Mouse (Mus musculus) embryonic facial prominence, embryonic 11.5 days (tissue): ENCODE data around the gene Mpp6. TPM values are rescaled to one million over a fixed set of nuclear protein-coding genes. Genes with fewer than 3 reads are reported as not detected.

Source experiments
- ATAC-seq: fragments of 200-750 bp; cut with Nextera tagmentation; replicated peaks from 2 replicates; pipeline ENCODE4 v1.8.0; 2017; ENCODE audit warnings: low read depth; ENCODE audit not compliant: insufficient number of reproducible peaks, low FRiP score, low TSS enrichment
- DNase-seq: peaks from one replicate; pipeline ENCODE4 v3.0.0-alpha.2; 2015; ENCODE audit warnings: low spot score
- H3K27ac ChIP-seq: fragments of 300-500 bp; sonication (generic); replicated peaks from 2 replicates; pipeline ENCODE4 v1.5.1; 2014; ENCODE audit warnings: mild to moderate bottlenecking, low read depth, low read length, control low read depth
- H3K27me3 ChIP-seq: fragments of 300-500 bp; sonication (generic); 2 replicates; pipeline ENCODE4 v1.6.1; 2014; ENCODE audit warnings: mild to moderate bottlenecking, low read length, moderate library complexity, mixed read lengths; ENCODE audit not compliant: control insufficient read depth, insufficient read depth
- H3K36me3 ChIP-seq: fragments of 300-500 bp; sonication (generic); replicated peaks from 2 replicates; pipeline ENCODE4 v1.6.1; 2014; ENCODE audit warnings: low read depth, mild to moderate bottlenecking, low read length, moderate library complexity, mixed read lengths; ENCODE audit not compliant: control insufficient read depth, insufficient read depth
- H3K4me1 ChIP-seq: fragments of 300-500 bp; sonication (generic); 2 replicates; pipeline ENCODE4 v1.6.1; 2014; ENCODE audit warnings: low read length, mixed read lengths; ENCODE audit not compliant: control insufficient read depth, insufficient read depth
- H3K4me2 ChIP-seq: fragments of 300-500 bp; sonication (generic); 2 replicates; pipeline ENCODE4 v1.6.1; 2014; ENCODE audit warnings: low read depth, mild to moderate bottlenecking, control low read depth, low read length, moderate library complexity
- H3K4me3 ChIP-seq: fragments of 300-500 bp; sonication (generic); 2 replicates; pipeline ENCODE4 v1.5.1; 2014; ENCODE audit warnings: low read depth, low read length, control low read depth
- H3K9ac ChIP-seq: fragments of 300-500 bp; sonication (generic); replicated peaks from 2 replicates; pipeline ENCODE4 v1.6.1; 2014; ENCODE audit warnings: mild to moderate bottlenecking, control low read depth, low read length
- H3K9me3 ChIP-seq: fragments of 300-500 bp; sonication (generic); replicated peaks from 2 replicates; pipeline ENCODE4 v1.6.1; 2016; ENCODE audit warnings: mild to moderate bottlenecking, low read length, inconsistent platforms, mixed read lengths; ENCODE audit not compliant: control insufficient read depth
- WGBS: fragments of 180-500 bp; shearing (Covaris S2); extraction: QIAGEN DNeasy Blood & Tissue Kit; methylation state at CpG from one replicate; pipeline ENCODE4 v1.1.7; 2014; 5-methylcytosine and 5-hydroxymethylcytosine counted together
- polyA plus RNA-seq: library from polyadenylated mRNA; unstranded; fragments of >200 nt; fragmentation: Nextera tagmentation; extraction: Ambion mirVana; gene quantifications from 2 replicates; pipeline ENCODE4 v1.2.1, GENCODE M21; 2014

Mpp6 gene
- polyA plus RNA-seq, 1 experiment from 2014 or later, result 74.5 TPM

DNA sequence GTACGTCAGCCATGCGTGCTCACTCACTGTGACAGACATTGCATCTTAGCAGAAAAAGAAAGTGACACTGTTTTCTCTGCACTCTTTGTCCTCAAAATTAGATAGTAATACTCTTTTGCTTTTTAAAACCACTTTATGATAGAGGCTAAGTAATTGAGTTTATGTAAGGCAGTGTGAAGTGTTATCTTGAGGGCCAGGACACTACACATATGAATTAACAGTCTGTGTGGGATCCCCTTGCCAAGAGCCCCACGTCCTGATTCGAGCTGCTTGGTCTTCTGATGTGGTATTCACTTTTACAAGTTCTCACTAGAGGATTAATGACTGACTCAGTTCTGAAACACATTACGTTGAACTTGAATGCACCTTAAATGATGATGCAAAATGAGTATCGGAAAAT is 49.8 kb downstream of the Mpp6 start:
- Histone ChIP-seq H3K27me3 (no peaks in the 10 kb centered on the region), H3K4me3 (no peak overlapping the region), H3K4me2 (no peak overlapping the region), H3K27ac (no peak overlapping the region), H3K9me3 (no peaks in the 10 kb centered on the region), H3K4me1 (no peaks in the 10 kb centered on the region), H3K9ac (no peak overlapping the region), H3K36me3 (no peaks in the 10 kb centered on the region)
- ATAC-seq (no peak), DNase-seq (no peak)
- 83% methylated on average over 6 of the region's 6 CpGs for WGBS

GRCm38 (mm10) chr6:50163013-50163412 is 53.0 kb downstream of the Mpp6 start:
- Histone ChIP-seq H3K4me2 (no peak overlapping the region), H3K36me3 (no peaks in the 10 kb centered on the region), H3K27me3 (no peaks in the 10 kb centered on the region), H3K4me1 (no peaks in the 10 kb centered on the region), H3K4me3 (no peak overlapping the region), H3K9me3 (no peaks in the 10 kb centered on the region), H3K27ac (no peak overlapping the region), H3K9ac (no peak overlapping the region)
- 86% methylated on average over 3 of the region's 3 CpGs for WGBS
- DNase-seq, result no peak
- no peak for ATAC-seq

DNA sequence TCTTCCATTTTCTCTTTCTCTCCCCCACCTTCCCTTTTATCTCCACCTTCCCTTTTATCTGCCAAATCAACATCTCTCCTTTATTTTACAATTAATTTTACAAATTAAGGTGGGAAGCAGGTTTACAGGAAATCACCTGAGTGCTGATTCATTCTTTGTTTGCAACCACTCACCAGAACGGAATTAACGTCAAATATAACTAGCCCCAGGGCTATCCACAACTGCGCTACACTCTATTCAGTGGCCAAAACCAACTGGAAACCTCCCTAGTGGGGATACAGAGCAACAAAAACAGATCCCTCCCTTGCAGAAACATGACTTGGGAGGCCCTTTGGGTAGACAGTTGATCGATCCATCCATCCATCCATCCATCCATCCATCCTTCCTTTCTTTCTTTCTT is 58.8 kb downstream of the Mpp6 start:
- Histone ChIP-seq H3K27me3 (no peaks in the 10 kb centered on the region), H3K4me2 (no peak overlapping the region), H3K27ac (no peak overlapping the region), H3K4me3 (no peak overlapping the region), H3K4me1 (no peaks in the 10 kb centered on the region), H3K36me3 (no peaks in the 10 kb centered on the region; the same call in 1 of the 2 replicates), H3K9ac (no peak overlapping the region), H3K9me3 (no peaks in the 10 kb centered on the region)
- 91% methylated on average over 4 of the region's 4 CpGs for WGBS
- no peak for ATAC-seq
- DNase-seq, result no peak

DNA sequence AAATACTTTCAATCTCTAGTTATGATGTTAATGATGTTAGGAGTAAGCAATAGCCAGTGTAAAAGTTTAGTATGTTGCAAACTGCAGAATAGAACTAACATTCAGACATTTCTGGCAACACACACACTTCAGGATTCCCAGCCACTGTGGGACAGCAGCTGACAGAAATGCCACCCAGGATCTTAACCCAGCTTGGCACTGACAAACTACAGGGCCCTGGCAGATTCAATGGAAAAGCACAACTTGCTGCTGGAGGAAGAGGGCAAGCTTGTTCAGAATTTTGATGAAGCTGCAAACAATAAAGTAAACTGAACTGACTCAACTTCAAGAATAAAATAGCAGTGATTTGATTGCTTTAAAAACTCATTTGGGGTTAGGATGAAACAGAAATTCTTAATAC is 59.7 kb downstream of the Mpp6 start:
- H3K4me2 ChIP-seq, result no peak overlapping the region
- H3K9me3 ChIP-seq, result no peaks in the 10 kb centered on the region
- no peak overlapping the region for H3K27ac ChIP-seq
- ATAC-seq (no peak), DNase-seq (no peak)
- H3K9ac ChIP-seq, result no peak overlapping the region
- H3K36me3 ChIP-seq, result no peaks in the 10 kb centered on the region; the same call in 1 of the 2 replicates
- H3K4me1 ChIP-seq, result no peaks in the 10 kb centered on the region
- no peaks in the 10 kb centered on the region for H3K27me3 ChIP-seq
- H3K4me3 ChIP-seq, result no peak overlapping the region

- Histone ChIP-seq H3K27ac (no peak overlapping the region), H3K4me3 (no peak overlapping the region), H3K4me2 (no peak overlapping the region), H3K9ac (no peak overlapping the region), H3K36me3 (no peaks in the 10 kb centered on the region; the same call in 1 of the 2 replicates), H3K27me3 (no peaks in the 10 kb centered on the region), H3K9me3 (no peaks in the 10 kb centered on the region), H3K4me1 (no peaks in the 10 kb centered on the region)
- ATAC-seq (no peak), DNase-seq (no peak)
- WGBS, result 89% methylated on average over 1 of the region's 1 CpGs
Observed at GRCm38 (mm10) chr6:50175736-50176135, 65.7 kb downstream of the Mpp6 start.

GRCm38 (mm10) chr6:50180189-50180588 is 70.1 kb downstream of the Mpp6 start:
- DNase-seq (peak; percentile 9), ATAC-seq (no peak)
- H3K4me3 ChIP-seq, result no peak overlapping the region
- no peak overlapping the region for H3K4me2 ChIP-seq
- 84% methylated on average over 4 of the region's 4 CpGs for WGBS
- no peaks in the 10 kb centered on the region for H3K4me1 ChIP-seq
- H3K9ac ChIP-seq, result no peak overlapping the region
- H3K9me3 ChIP-seq, result no peaks in the 10 kb centered on the region
- H3K27me3 ChIP-seq, result no peaks in the 10 kb centered on the region
- H3K36me3 ChIP-seq, result no peaks in the 10 kb centered on the region
- H3K27ac ChIP-seq, result no peak overlapping the region

DNA sequence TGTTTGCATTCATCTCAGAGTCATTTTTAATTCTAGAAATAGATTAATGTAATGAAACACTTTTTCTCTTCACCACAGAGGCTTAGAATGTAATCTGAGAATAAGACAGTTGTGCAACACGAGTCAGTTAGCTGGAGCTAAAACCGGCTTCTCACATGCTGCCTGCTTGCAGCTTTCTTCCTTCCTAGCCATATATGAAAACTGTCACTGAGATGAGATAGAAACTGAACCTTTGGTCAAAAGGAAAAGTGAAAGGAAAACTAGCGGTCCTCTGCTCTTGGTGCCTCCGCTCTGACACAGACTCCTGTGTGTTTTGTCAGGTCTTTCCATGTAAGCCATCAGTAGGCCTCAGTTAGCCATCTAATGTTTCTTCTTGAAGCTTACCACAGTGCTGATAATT is 77.9 kb downstream of the Mpp6 start:
- ATAC-seq, result no peak
- Histone ChIP-seq H3K4me2 (no peak overlapping the region), H3K27me3 (no peaks in the 10 kb centered on the region), H3K27ac (no peak overlapping the region), H3K4me1 (no peaks in the 10 kb centered on the region), H3K9me3 (no peaks in the 10 kb centered on the region), H3K9ac (no peak overlapping the region), H3K36me3 (no peaks in the 10 kb centered on the region), H3K4me3 (no peak overlapping the region)
- 73% methylated on average over 4 of the region's 4 CpGs for WGBS
- DNase-seq, result no peak

- ATAC-seq, result no peak
- no peak overlapping the region for H3K4me3 ChIP-seq
- H3K36me3 ChIP-seq, result no peaks in the 10 kb centered on the region
- H3K9me3 ChIP-seq, result no peaks in the 10 kb centered on the region
- no peak overlapping the region for H3K4me2 ChIP-seq
- H3K27ac ChIP-seq, result no peak overlapping the region
- no peaks in the 10 kb centered on the region for H3K27me3 ChIP-seq
- no peaks in the 10 kb centered on the region for H3K4me1 ChIP-seq
- H3K9ac ChIP-seq, result no peak overlapping the region
- DNase-seq, result no peak
Observed at GRCm38 (mm10) chr6:50189376-50189775, 79.3 kb downstream of the Mpp6 start.
